Mouse (Mus musculus) thymus, postnatal 4 days (tissue): ENCODE results near the gene Nol10.
"Not testable (repeated sequence)": the region's sequence is repeated elsewhere in the genome, so short reads cannot be mapped to it uniquely, and the experiment has no call there.

ENCODE experiments used
- DNase-seq: peaks from one replicate; pipeline ENCODE4 v3.0.0; 2021

Nol10 gene

GRCm38 (mm10) chr12:17411797-17412526 lies 63.7 kb downstream of the Nol10 start:
- DNase-seq, result peak; percentile 21

GRCm38 (mm10) chr12:17414734-17415133 lies 66.5 kb downstream of the Nol10 start:
- no peak for DNase-seq

GRCm38 (mm10) chr12:17420168-17420810 lies 72.0 kb downstream of the Nol10 start:
- DNase-seq, result no peak

GRCm38 (mm10) chr12:17425254-17426169 lies 77.3 kb downstream of the Nol10 start:
- DNase-seq, result no peak

GRCm38 (mm10) chr12:17426735-17427134 lies 78.5 kb downstream of the Nol10 start:
- no peak for DNase-seq

GRCm38 (mm10) chr12:17430578-17430977 lies 82.3 kb downstream of the Nol10 start:
- DNase-seq, result no peak

GRCm38 (mm10) chr12:17431166-17431565 lies 82.9 kb downstream of the Nol10 start:
- no peak for DNase-seq

- DNase-seq, result no peak
Measured at GRCm38 (mm10) chr12:17431812-17432332, 83.6 kb downstream of the Nol10 start.

GRCm38 (mm10) chr12:17433712-17434111 lies 85.5 kb downstream of the Nol10 start:
- no peak for DNase-seq

GRCm38 (mm10) chr12:17436471-17436870 lies 88.2 kb downstream of the Nol10 start:
- DNase-seq, result no peak

- DNase-seq, result no peak
Measured at GRCm38 (mm10) chr12:17440251-17440651, 92.0 kb downstream of the Nol10 start.

GRCm38 (mm10) chr12:17441495-17441894 lies 93.2 kb downstream of the Nol10 start:
- no peak for DNase-seq

- no peak for DNase-seq
Measured at GRCm38 (mm10) chr12:17444406-17444805, 96.1 kb downstream of the Nol10 start.

GRCm38 (mm10) chr12:17445251-17445650 lies 97.0 kb downstream of the Nol10 start:
- DNase-seq, result no peak

- no peak for DNase-seq
Measured at GRCm38 (mm10) chr12:17448781-17449180, 100.5 kb downstream of the Nol10 start.

GRCm38 (mm10) chr12:17449661-17450091 lies 101.4 kb downstream of the Nol10 start:
- no peak for DNase-seq

GRCm38 (mm10) chr12:17450503-17450902 lies 102.2 kb downstream of the Nol10 start:
- DNase-seq, result no peak

- no peak for DNase-seq
Measured at GRCm38 (mm10) chr12:17450908-17451307, 102.7 kb downstream of the Nol10 start.

- DNase-seq, result no peak
Measured at GRCm38 (mm10) chr12:17452273-17452672, 104.0 kb downstream of the Nol10 start.

GRCm38 (mm10) chr12:17453918-17454317 lies 105.7 kb downstream of the Nol10 start:
- no peak for DNase-seq

GRCm38 (mm10) chr12:17455096-17455495 lies 106.8 kb downstream of the Nol10 start:
- no peak for DNase-seq

GRCm38 (mm10) chr12:17459223-17459622 lies 111.0 kb downstream of the Nol10 start:
- not testable (repeated sequence) for DNase-seq

- no peak for DNase-seq
Measured at GRCm38 (mm10) chr12:17463706-17464105, 115.4 kb downstream of the Nol10 start.
